In the genomic region with DNA sequence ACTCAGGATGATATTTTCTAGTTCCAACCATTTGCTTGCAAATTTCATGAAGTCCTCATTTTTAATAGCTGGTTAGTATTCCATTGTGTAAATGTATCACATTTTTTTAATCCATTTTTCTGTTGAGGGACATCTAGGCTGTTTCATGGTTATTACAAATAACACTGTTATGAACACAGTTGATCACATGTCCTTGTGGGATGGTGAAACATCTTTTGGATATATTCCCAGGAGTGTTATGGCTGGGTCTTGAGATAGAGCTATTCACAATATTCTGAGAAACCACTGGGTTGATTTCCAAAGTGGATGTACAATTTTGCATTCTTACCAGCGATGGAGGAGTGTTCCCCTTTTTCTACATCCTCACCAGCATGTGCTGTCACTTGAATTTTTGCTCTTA, we compare ENCODE assay signal across 13 mouse cellular contexts.
"Had no signal": no experiment of that assay in that cellular context is flagged by ENCODE, and none has a peak within 500 bp of the region (broad histone marks: within the 10 kb centered on the region; RNA-seq: fewer than 3 reads in every experiment).

No protein-coding gene starts in this region.

- DNase-seq: gastrocnemius, adult 2 months; gastrocnemius, postnatal 10 days; gastrocnemius, postnatal 25 days; heart, adult 18-20 months; heart, postnatal 10 days; heart, postnatal 4 days; kidney, adult 11 months; kidney, adult 2 months; kidney, adult 9 months; kidney, postnatal 14 days; kidney, postnatal 36 days; liver; liver, embryonic 13.5 days had no signal
